Mouse (Mus musculus): ENCODE results near the gene Mta2. TPM values are rescaled to one million over a fixed set of nuclear protein-coding genes. Genes with fewer than 3 reads are reported as not detected.

Mta2 gene
- polyA plus RNA-seq, 1 experiment from 2014 or later: 153 TPM

GRCm38 (mm10) chr19:8989567-8990431 is 48.1 kb downstream of the Mta2 start:
- whole genome bisulfite sequencing: under 1% methylated on average over 52 of the region's 53 CpGs
- peak overlapping the region; percentile 46 for H3K4me3 ChIP-seq (replicated peaks)
- ATAC-seq: peak; percentile 51
- H3K9ac ChIP-seq (replicated peaks): peak overlapping the region; percentile 56
- H3K4me2 ChIP-seq (replicated peaks): peak overlapping the region; percentile 71
- peaks cover 57% of the 10 kb centered on the region for H3K27me3 ChIP-seq
- no peaks in the 10 kb centered on the region for H3K36me3 ChIP-seq
- H3K27ac ChIP-seq: no peak overlapping the region
- H3K9me3 ChIP-seq: no peaks in the 10 kb centered on the region
- peaks cover 34% of the 10 kb centered on the region for H3K4me1 ChIP-seq (replicated peaks)

GRCm38 (mm10) chr19:8990432-8991102 is 48.9 kb downstream of the Mta2 start:
- Histone ChIP-seq H3K4me1 (replicated peaks) (peaks cover 26% of the 10 kb centered on the region), H3K4me3 (replicated peaks) (peak overlapping the region; percentile 46), H3K27ac (no peak overlapping the region), H3K36me3 (no peaks in the 10 kb centered on the region), H3K27me3 (peaks cover 57% of the 10 kb centered on the region), H3K9ac (replicated peaks) (peak overlapping the region; percentile 56), H3K9me3 (no peaks in the 10 kb centered on the region), H3K4me2 (replicated peaks) (peak overlapping the region; percentile 71)
- ATAC-seq: peak; percentile 72
- WGBS: 12% methylated on average over 15 of the region's 15 CpGs

GRCm38 (mm10) chr19:8991245-8991870 is 49.7 kb downstream of the Mta2 start:
- Histone ChIP-seq H3K4me3 (replicated peaks) (no peak overlapping the region), H3K36me3 (no peaks in the 10 kb centered on the region), H3K9me3 (no peaks in the 10 kb centered on the region), H3K4me2 (replicated peaks) (peak overlapping the region; percentile 71), H3K27me3 (peaks cover 54% of the 10 kb centered on the region), H3K9ac (replicated peaks) (no peak overlapping the region), H3K27ac (no peak overlapping the region), H3K4me1 (replicated peaks) (peaks cover 26% of the 10 kb centered on the region)
- ATAC-seq: no peak
- WGBS: 76% methylated on average over 4 of the region's 4 CpGs

GRCm38 (mm10) chr19:8991871-8992735 is 50.4 kb downstream of the Mta2 start:
- peak overlapping the region; percentile 71; the same call in 1 of the 2 replicates for H3K4me2 ChIP-seq (replicated peaks)
- no peaks in the 10 kb centered on the region for H3K36me3 ChIP-seq
- H3K27me3 ChIP-seq: peaks cover 54% of the 10 kb centered on the region
- no peak overlapping the region for H3K9ac ChIP-seq (replicated peaks)
- no peak overlapping the region for H3K4me3 ChIP-seq (replicated peaks)
- ATAC-seq: no peak
- H3K4me1 ChIP-seq (replicated peaks): peaks cover 26% of the 10 kb centered on the region
- H3K27ac ChIP-seq: no peak overlapping the region
- H3K9me3 ChIP-seq: no peaks in the 10 kb centered on the region
- WGBS: 83% methylated on average over 13 of the region's 13 CpGs

GRCm38 (mm10) chr19:8992769-8993624 is 51.3 kb downstream of the Mta2 start:
- WGBS: 36% methylated on average over 12 of the region's 12 CpGs
- ATAC-seq: no peak
- H3K36me3 ChIP-seq: no peaks in the 10 kb centered on the region
- no peak overlapping the region for H3K27ac ChIP-seq
- H3K4me3 ChIP-seq (replicated peaks): no peak overlapping the region
- no peak overlapping the region for H3K9ac ChIP-seq (replicated peaks)
- H3K4me2 ChIP-seq (replicated peaks): no peak overlapping the region
- peaks cover 45% of the 10 kb centered on the region for H3K27me3 ChIP-seq
- H3K9me3 ChIP-seq: no peaks in the 10 kb centered on the region
- H3K4me1 ChIP-seq (replicated peaks): peaks cover 24% of the 10 kb centered on the region

GRCm38 (mm10) chr19:8993625-8993912 is 51.9 kb downstream of the Mta2 start:
- H3K36me3 ChIP-seq: no peaks in the 10 kb centered on the region
- ATAC-seq: no peak
- peaks cover 39% of the 10 kb centered on the region for H3K27me3 ChIP-seq
- H3K4me2 ChIP-seq (replicated peaks): no peak overlapping the region
- H3K9me3 ChIP-seq: no peaks in the 10 kb centered on the region
- peaks cover 23% of the 10 kb centered on the region for H3K4me1 ChIP-seq (replicated peaks)
- WGBS: 58% methylated on average over 2 of the region's 2 CpGs
- H3K4me3 ChIP-seq (replicated peaks): no peak overlapping the region
- H3K27ac ChIP-seq: no peak overlapping the region
- H3K9ac ChIP-seq (replicated peaks): no peak overlapping the region

- WGBS: 78% methylated on average over 10 of the region's 10 CpGs
- no peaks in the 10 kb centered on the region for H3K36me3 ChIP-seq
- H3K27me3 ChIP-seq: peaks cover 25% of the 10 kb centered on the region
- H3K4me2 ChIP-seq (replicated peaks): no peak overlapping the region
- H3K27ac ChIP-seq: no peak overlapping the region
- ATAC-seq: no peak
- H3K4me3 ChIP-seq (replicated peaks): no peak overlapping the region
- no peaks in the 10 kb centered on the region for H3K9me3 ChIP-seq
- no peak overlapping the region for H3K9ac ChIP-seq (replicated peaks)
- H3K4me1 ChIP-seq (replicated peaks): peaks cover 12% of the 10 kb centered on the region
These were observed 53.3 kb downstream of the Mta2 start for GRCm38 (mm10) chr19:8994813-8995607.

GRCm38 (mm10) chr19:8996601-8997000 is 54.9 kb downstream of the Mta2 start:
- Histone ChIP-seq H3K4me1 (replicated peaks) (0 out of 2 replicates have a peak, but pooled peaks cover 3% of the 10 kb centered on the region), H3K9ac (replicated peaks) (no peak overlapping the region), H3K9me3 (no peaks in the 10 kb centered on the region), H3K4me2 (replicated peaks) (no peak overlapping the region), H3K27ac (no peak overlapping the region), H3K27me3 (peaks cover 9% of the 10 kb centered on the region; the same call in 1 of the 2 replicates), H3K36me3 (no peaks in the 10 kb centered on the region), H3K4me3 (replicated peaks) (no peak overlapping the region)
- 92% methylated on average over 6 of the region's 6 CpGs for WGBS
- no peak for ATAC-seq

- Histone ChIP-seq H3K9ac (replicated peaks) (no peak overlapping the region), H3K27ac (no peak overlapping the region), H3K4me2 (replicated peaks) (no peak overlapping the region), H3K36me3 (no peaks in the 10 kb centered on the region), H3K27me3 (0 out of 2 replicates have a peak, but pooled peaks cover 1% of the 10 kb centered on the region), H3K9me3 (no peaks in the 10 kb centered on the region), H3K4me1 (replicated peaks) (0 out of 2 replicates have a peak, but pooled peaks cover 2% of the 10 kb centered on the region), H3K4me3 (replicated peaks) (no peak overlapping the region)
- peak; percentile 58; the same call in 1 of the 2 replicates for ATAC-seq
- 79% methylated on average over 4 of the region's 4 CpGs for WGBS
These were observed 55.9 kb downstream of the Mta2 start for GRCm38 (mm10) chr19:8997546-8997945.

GRCm38 (mm10) chr19:8998546-8998945 is 56.9 kb downstream of the Mta2 start:
- 89% methylated on average over 6 of the region's 6 CpGs for WGBS
- Histone ChIP-seq H3K27ac (no peak overlapping the region), H3K27me3 (no peaks in the 10 kb centered on the region)

More at GRCm38 (mm10) chr19:8998546-8998945, 56.9 kb downstream of the Mta2 start:
- no peak overlapping the region for H3K4me2 ChIP-seq (replicated peaks)
- H3K9ac ChIP-seq (replicated peaks): no peak overlapping the region
- no peak overlapping the region for H3K4me3 ChIP-seq (replicated peaks)
- H3K9me3 ChIP-seq: no peaks in the 10 kb centered on the region
- no peaks in the 10 kb centered on the region for H3K4me1 ChIP-seq (replicated peaks)
- no peak for ATAC-seq
- H3K36me3 ChIP-seq: no peaks in the 10 kb centered on the region

Measured in midbrain, embryonic 13.5 days (tissue).